Mouse (Mus musculus) limb, embryonic 14.5 days (tissue): ENCODE data around the gene Cd46. TPM values are rescaled to one million over a fixed set of nuclear protein-coding genes. Genes with fewer than 3 reads are reported as not detected.

Experiments
- ATAC-seq: fragments of 200-750 bp; cut with Nextera tagmentation; 2 replicates; pipeline ENCODE4 v1.8.0; 2017; ENCODE audit warnings: low read depth, moderate number of reproducible peaks, moderate TSS enrichment; ENCODE audit not compliant: low FRiP score
- DNase-seq: peaks from one replicate; pipeline ENCODE4 v3.0.0-alpha.2; 2015; ENCODE audit warnings: low spot score
- H3K27ac ChIP-seq: fragments of 300-500 bp; sonication (generic); replicated peaks from 2 replicates; pipeline ENCODE4 v1.5.1; 2014; ENCODE audit warnings: low read depth, mild to moderate bottlenecking, low read length, moderate library complexity, mixed read lengths
- H3K27me3 ChIP-seq: fragments of 300-500 bp; sonication (generic); 2 replicates; pipeline ENCODE4 v1.6.1; 2014; ENCODE audit warnings: low read length, mixed read lengths; ENCODE audit not compliant: control insufficient read depth, insufficient read depth
- H3K36me3 ChIP-seq: fragments of 300-500 bp; sonication (generic); 2 replicates; pipeline ENCODE4 v1.6.1; 2014; ENCODE audit warnings: mild to moderate bottlenecking, low read length, moderate library complexity, mixed read lengths; ENCODE audit not compliant: control insufficient read depth, insufficient read depth
- H3K4me1 ChIP-seq: fragments of 300-500 bp; sonication (generic); 2 replicates; pipeline ENCODE4 v1.6.1; 2014; ENCODE audit warnings: antibody characterized with exemption, low read length, mixed read lengths; ENCODE audit not compliant: control insufficient read depth, insufficient read depth
- H3K4me2 ChIP-seq: fragments of 300-500 bp; sonication (generic); replicated peaks from 2 replicates; pipeline ENCODE4 v1.6.1; 2014; ENCODE audit warnings: low read depth, mild to moderate bottlenecking, low read length, moderate library complexity; ENCODE audit not compliant: severe bottlenecking
- H3K4me3 ChIP-seq: fragments of 300-500 bp; sonication (generic); replicated peaks from 2 replicates; pipeline ENCODE4 v1.5.1; 2014; ENCODE audit warnings: low read length
- H3K9ac ChIP-seq: fragments of 300-500 bp; sonication (generic); 2 replicates; pipeline ENCODE4 v1.6.1; 2014; ENCODE audit warnings: mild to moderate bottlenecking, low read depth, low read length, moderate library complexity; ENCODE audit not compliant: severe bottlenecking
- H3K9me3 ChIP-seq: fragments of 300-500 bp; sonication (generic); 2 replicates; pipeline ENCODE4 v1.6.1; 2016; ENCODE audit warnings: low read length; ENCODE audit not compliant: control insufficient read depth
- POLR2A ChIP-seq: fragments of 200-500 bp; IDR thresholded peaks from 2 replicates; pipeline ENCODE4 v1.8.0; 2012; ENCODE audit warnings: inconsistent platforms, mild to moderate bottlenecking, moderate library complexity, borderline replicate concordance; ENCODE audit not compliant: insufficient read depth, insufficient read length; ENCODE audit errors: extremely low read depth
- WGBS: fragments of 180-500 bp; shearing (Covaris S2); extraction: QIAGEN DNeasy Blood & Tissue Kit; methylation state at CpG from one replicate; pipeline ENCODE4 v1.1.7; 2014; 5-methylcytosine and 5-hydroxymethylcytosine counted together
- polyA plus RNA-seq, 2 experiments: library from polyadenylated mRNA; depleted of rRNA in 1 of 2; stranded (reverse) in 1 of 2; unstranded in 1 of 2; fragments of >200 nt; fragmentation: Nextera tagmentation in 1 of 2; extraction: Ambion mirVana in 1 of 2; gene quantifications; 2 replicates each; pipeline versions ENCODE4 v1.2.1 to v1.2.3; 2012 to 2014

Gene Cd46
- polyA plus RNA-seq, 2 experiments, result 1.7 to 3.3 TPM

DNA sequence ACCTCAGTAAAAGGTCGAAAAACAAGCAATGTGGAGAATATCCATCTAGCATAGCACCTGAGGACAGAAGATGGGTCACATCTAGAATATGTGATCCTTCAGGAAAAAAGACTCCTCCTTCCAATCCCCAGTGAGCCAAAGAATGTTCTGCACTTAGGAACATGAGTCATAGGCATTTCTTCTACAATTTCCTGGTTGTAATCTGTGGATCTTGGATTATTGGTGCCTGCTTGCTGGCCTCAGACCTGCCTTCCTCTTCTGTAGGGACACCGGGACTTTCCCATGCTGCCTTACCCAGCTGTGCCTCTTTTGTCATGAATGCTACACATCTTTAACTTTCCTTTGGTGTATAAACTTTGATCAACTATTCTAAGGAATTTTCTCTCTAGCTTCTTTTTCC, 79.5 kb downstream of the Cd46 start:
- H3K4me3 ChIP-seq, result no peak overlapping the region
- no peaks in the 10 kb centered on the region for H3K4me1 ChIP-seq
- DNase-seq, result no peak
- TF ChIP-seq POLR2A, result no peak
- no peak overlapping the region for H3K4me2 ChIP-seq
- H3K27me3 ChIP-seq, result no peaks in the 10 kb centered on the region
- 80% methylated on average over 2 of the region's 2 CpGs for WGBS
- no peak overlapping the region for H3K27ac ChIP-seq
- H3K9ac ChIP-seq, result no peak overlapping the region
- H3K9me3 ChIP-seq, result no peaks in the 10 kb centered on the region
- ATAC-seq, result no peak
- H3K36me3 ChIP-seq, result no peaks in the 10 kb centered on the region

DNA sequence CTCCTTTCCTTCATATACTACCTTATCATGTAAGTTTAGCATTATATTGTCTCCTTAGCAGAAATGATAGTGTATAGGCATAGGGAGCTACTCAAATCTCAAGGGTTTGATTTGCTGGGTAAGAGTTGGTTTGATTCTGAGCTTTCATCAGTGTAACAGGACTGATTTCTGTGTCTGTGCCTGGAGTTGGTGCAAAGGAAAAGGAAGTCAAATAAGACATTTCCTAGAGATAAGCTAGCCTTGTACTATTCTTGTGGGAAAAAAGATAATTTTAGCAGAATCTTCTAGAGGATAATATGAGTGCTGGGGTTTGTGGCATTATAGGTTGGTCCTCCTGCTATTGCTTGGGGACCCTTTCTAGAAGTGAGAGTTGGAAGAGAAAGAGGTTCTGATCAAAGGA, 85.8 kb downstream of the Cd46 start:
- no peaks in the 10 kb centered on the region for H3K27me3 ChIP-seq
- no peak for DNase-seq
- no peak overlapping the region for H3K27ac ChIP-seq
- H3K9ac ChIP-seq, result no peak overlapping the region
- no peak for ATAC-seq
- no peaks in the 10 kb centered on the region for H3K36me3 ChIP-seq
- no peak for TF ChIP-seq POLR2A
- H3K9me3 ChIP-seq, result no peaks in the 10 kb centered on the region
- H3K4me1 ChIP-seq, result no peaks in the 10 kb centered on the region
- no peak overlapping the region for H3K4me3 ChIP-seq
- H3K4me2 ChIP-seq, result no peak overlapping the region

GRCm38 (mm10) chr1:195004194-195004593, 87.9 kb downstream of the Cd46 start:
- H3K27me3 ChIP-seq, result no peaks in the 10 kb centered on the region
- no peak for ATAC-seq
- no peak overlapping the region for H3K4me3 ChIP-seq
- no peak for DNase-seq
- no peaks in the 10 kb centered on the region for H3K9me3 ChIP-seq
- no peak for TF ChIP-seq POLR2A
- 79% methylated on average over 1 of the region's 1 CpGs for WGBS
- no peaks in the 10 kb centered on the region for H3K4me1 ChIP-seq
- no peaks in the 10 kb centered on the region for H3K36me3 ChIP-seq
- H3K9ac ChIP-seq, result no peak overlapping the region
- no peak overlapping the region for H3K4me2 ChIP-seq
- no peak overlapping the region for H3K27ac ChIP-seq

- ATAC-seq, result no peak
- H3K27me3 ChIP-seq, result no peaks in the 10 kb centered on the region
These were observed 88.7 kb downstream of the Cd46 start for GRCm38 (mm10) chr1:195003328-195003727.

DNA sequence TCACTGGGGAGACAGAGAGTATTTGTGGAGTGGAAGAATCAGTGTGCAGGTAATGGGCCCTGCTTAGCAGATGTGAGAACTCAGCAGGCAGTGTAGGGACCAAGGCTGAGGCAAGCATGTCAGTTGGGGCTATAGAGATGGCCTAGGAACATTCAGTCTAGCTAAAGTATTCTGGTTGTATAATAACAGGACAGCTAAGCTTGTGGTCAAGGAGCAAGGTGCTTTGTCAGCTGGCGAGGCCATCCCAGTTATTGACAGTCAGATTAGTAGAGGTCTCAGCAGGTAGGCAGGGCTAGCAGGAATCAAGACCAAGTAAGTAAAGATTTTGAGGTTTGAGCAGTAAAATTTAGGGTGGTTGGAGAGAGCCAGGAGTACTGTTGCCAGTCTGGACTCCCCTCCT, 93.7 kb downstream of the Cd46 start:
- Histone ChIP-seq H3K36me3 (no peaks in the 10 kb centered on the region), H3K27me3 (no peaks in the 10 kb centered on the region), H3K4me3 (no peak overlapping the region), H3K9ac (no peak overlapping the region), H3K27ac (no peak overlapping the region), H3K4me1 (no peaks in the 10 kb centered on the region), H3K4me2 (no peak overlapping the region), H3K9me3 (no peaks in the 10 kb centered on the region)
- DNase-seq (no peak), ATAC-seq (no peak)
- TF ChIP-seq POLR2A, result no peak
- WGBS, result 80% methylated on average over 1 of the region's 1 CpGs

More at GRCm38 (mm10) chr1:195003328-195003727, 88.7 kb downstream of the Cd46 start:
- DNase-seq, result no peak
- no peak overlapping the region for H3K9ac ChIP-seq
- no peaks in the 10 kb centered on the region for H3K36me3 ChIP-seq
- 83% methylated on average over 4 of the region's 4 CpGs for WGBS
- no peak overlapping the region for H3K4me3 ChIP-seq
- no peak overlapping the region for H3K27ac ChIP-seq
- no peaks in the 10 kb centered on the region for H3K4me1 ChIP-seq
- H3K4me2 ChIP-seq, result no peak overlapping the region
- no peak for TF ChIP-seq POLR2A
- H3K9me3 ChIP-seq, result no peaks in the 10 kb centered on the region

GRCm38 (mm10) chr1:194995196-194995595, 96.9 kb downstream of the Cd46 start:
- Histone ChIP-seq H3K4me1 (no peaks in the 10 kb centered on the region), H3K27ac (no peak overlapping the region), H3K9ac (no peak overlapping the region), H3K27me3 (no peaks in the 10 kb centered on the region), H3K9me3 (no peaks in the 10 kb centered on the region), H3K36me3 (no peaks in the 10 kb centered on the region), H3K4me3 (no peak overlapping the region), H3K4me2 (no peak overlapping the region)
- no peak for ATAC-seq
- no peak for TF ChIP-seq POLR2A
- WGBS, result 65% methylated on average over 2 of the region's 2 CpGs
- no peak for DNase-seq
